Mouse (Mus musculus): Measurements from ENCODE around the gene Matn1.

DNA sequence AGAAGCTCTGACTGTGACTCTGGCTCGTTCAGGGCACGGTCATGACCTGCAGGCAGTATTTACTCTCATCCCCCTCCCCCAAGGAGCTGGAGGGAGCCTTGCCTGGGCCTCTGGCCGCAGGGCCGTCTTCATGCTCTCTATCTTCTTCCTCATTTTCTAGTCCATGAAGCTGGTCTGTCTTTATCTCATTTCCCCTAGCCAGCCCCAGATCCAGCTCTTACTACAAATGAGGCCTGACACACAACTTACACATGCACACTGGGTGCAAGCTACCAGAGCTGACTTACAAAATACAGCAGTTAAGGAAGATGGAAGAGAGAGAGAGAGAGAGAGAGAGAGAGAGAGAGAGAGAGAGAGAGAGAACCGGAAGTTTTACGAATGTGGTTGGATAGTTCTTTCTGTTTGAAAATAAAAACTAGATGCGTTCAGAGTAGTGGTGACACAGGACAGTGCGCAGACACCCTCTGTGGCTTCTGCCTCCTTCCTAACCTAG lies 41.9 kb upstream of the Matn1 start:
- TF ChIP-seq POLR2A (IDR thresholded peaks at IDR 0.05; ENCODE audit: low read depth, low read length), result no peak
- no peak for TF ChIP-seq CTCF (IDR thresholded peaks at IDR 0.05; ENCODE audit: extremely low read depth, insufficient read length, insufficient replicate concordance, low read depth, low read length)
